In the genomic region with DNA sequence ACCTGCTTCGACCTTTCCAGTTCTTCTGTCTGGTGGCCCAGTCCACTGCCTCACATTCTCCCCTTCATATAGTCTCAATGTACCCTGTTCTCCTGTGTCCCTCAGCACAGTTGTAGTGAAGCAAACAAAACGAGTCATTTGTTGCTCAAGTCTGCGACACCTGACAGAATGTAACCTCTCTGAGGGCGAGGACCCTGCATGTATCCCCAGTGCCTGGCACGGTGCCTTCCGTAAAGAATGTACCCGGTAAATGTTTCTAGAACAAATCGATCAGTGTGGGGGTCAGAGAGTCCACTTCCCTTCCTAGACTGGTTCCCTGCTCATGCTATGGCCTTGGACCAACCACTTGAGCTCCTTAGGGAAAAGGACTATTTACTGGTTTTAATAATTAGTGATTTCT, we compare ENCODE assay signal across 24 mouse cellular contexts. TPM values are rescaled to one million over a fixed set of nuclear protein-coding genes. Genes with fewer than 3 reads are reported as not detected.
"Had no signal": no experiment of that assay in that cellular context is flagged by ENCODE, and none has a peak within 500 bp of the region (broad histone marks: within the 10 kb centered on the region; RNA-seq: fewer than 3 reads in every experiment).

No protein-coding gene starts in this region.

- H3K4me2 ChIP-seq: heart, embryonic 11.5 days; heart, embryonic 13.5 days; heart, embryonic 15.5 days; hindbrain, embryonic 13.5 days; hindbrain, embryonic 15.5 days; kidney, embryonic 15.5 days; limb, embryonic 12.5 days; liver, embryonic 13.5 days had no signal

- H3K27me3 ChIP-seq: heart, embryonic 13.5 days; heart, embryonic 15.5 days; hindbrain, embryonic 13.5 days; hindbrain, embryonic 15.5 days; kidney, embryonic 15.5 days; limb, embryonic 12.5 days; liver, embryonic 13.5 days had no signal

- H3K27ac ChIP-seq: heart, embryonic 13.5 days; heart, embryonic 15.5 days; hindbrain, embryonic 13.5 days; hindbrain, embryonic 15.5 days; hindbrain, postnatal 0 days; kidney, embryonic 15.5 days; kidney, postnatal 0 days; left cerebral cortex, adult 2 months; limb, embryonic 10.5 days; limb, embryonic 12.5 days; liver, embryonic 13.5 days had no signal

- H3K4me1 ChIP-seq: hindbrain, embryonic 13.5 days; hindbrain, embryonic 15.5 days; kidney, embryonic 15.5 days; limb, embryonic 10.5 days; liver, embryonic 13.5 days had no signal

- H3K36me3 ChIP-seq: heart, embryonic 13.5 days; heart, embryonic 15.5 days; hindbrain, embryonic 13.5 days; hindbrain, embryonic 15.5 days; kidney, embryonic 15.5 days; limb, embryonic 10.5 days; limb, embryonic 12.5 days; liver, embryonic 13.5 days had no signal

- H3K9me3 ChIP-seq: heart, embryonic 13.5 days; heart, embryonic 15.5 days; hindbrain, embryonic 13.5 days; hindbrain, embryonic 15.5 days; kidney, embryonic 15.5 days; limb, embryonic 10.5 days; limb, embryonic 12.5 days; liver, embryonic 13.5 days had no signal

- H3K9ac ChIP-seq: heart, embryonic 13.5 days; heart, embryonic 15.5 days; hindbrain, embryonic 13.5 days; hindbrain, embryonic 15.5 days; kidney, embryonic 15.5 days; limb, embryonic 12.5 days; liver, embryonic 13.5 days had no signal

- H3K4me3 ChIP-seq: heart, embryonic 13.5 days; heart, embryonic 15.5 days; hindbrain, embryonic 13.5 days; hindbrain, embryonic 15.5 days; kidney, embryonic 15.5 days; left cerebral cortex, adult 2 months; limb, embryonic 10.5 days; limb, embryonic 12.5 days; liver, embryonic 13.5 days had no signal

- ATAC-seq: hindbrain, postnatal 0 days; intestine, embryonic 16.5 days had no signal

- DNase-seq: gastrocnemius, postnatal 14 days; gastrocnemius, postnatal 36 days; heart, adult 18-20 months; heart, postnatal 14 days; heart, postnatal 36 days; kidney, adult 11 months; kidney, adult 2 months; kidney, adult 9 months; kidney, postnatal 14 days; kidney, postnatal 36 days; liver, embryonic 13.5 days; lung, adult 18-20 months had no signal

RNA-seq across cellular contexts. Expression of a gene that starts 46.5 kb away (rescaled TPM):
- total RNA-seq: heart, adult 18-20 months; heart, postnatal 14 days; heart, postnatal 36 days had no signal
